Mouse (Mus musculus): ENCODE data around the gene Cit. TPM values are rescaled to one million over a fixed set of nuclear protein-coding genes. Genes with fewer than 3 reads are reported as not detected.

The Cit gene
- polyA plus RNA-seq, 1 experiment from 2014 or later, result 5.4 TPM

DNA sequence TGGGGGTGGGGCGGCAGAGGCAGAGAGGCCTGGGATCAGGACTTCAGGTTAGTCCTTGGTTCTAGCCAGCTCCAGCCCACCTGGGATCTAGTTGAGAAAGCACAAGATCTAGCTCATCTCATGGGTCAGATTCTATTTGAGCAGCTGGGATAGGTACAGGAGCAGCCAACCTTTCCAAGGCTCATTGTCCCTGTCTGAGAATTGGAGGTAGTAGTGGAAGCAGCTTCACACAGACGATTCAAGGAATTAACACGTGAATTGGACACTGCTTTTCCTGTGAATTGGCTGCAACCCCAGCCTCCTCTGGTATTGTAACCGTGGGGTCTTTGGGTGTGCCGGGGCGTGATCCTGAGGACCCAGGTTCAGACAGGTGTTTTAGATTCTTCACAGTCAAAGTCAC is 207.7 kb downstream of the Cit start:
- Histone ChIP-seq H3K27ac (replicated peaks) (no peak overlapping the region), H3K4me2 (replicated peaks; ENCODE audit: low read depth) (no peak overlapping the region), H3K4me3 (ENCODE audit: low read depth, low read length) (no peak overlapping the region), H3K27me3 (ENCODE audit: control insufficient read depth, insufficient read depth, low read length) (no peaks in the 10 kb centered on the region), H3K9ac (ENCODE audit: low read length) (no peak overlapping the region), H3K4me1 (replicated peaks; ENCODE audit: control insufficient read depth, insufficient read depth) (no peaks in the 10 kb centered on the region), H3K36me3 (ENCODE audit: control insufficient read depth, insufficient read depth, low read length) (no peaks in the 10 kb centered on the region), H3K9me3 (ENCODE audit: control insufficient read depth, low read length) (no peaks in the 10 kb centered on the region)
- TF ChIP-seq CTCF (IDR thresholded peaks at IDR 0.05; ENCODE audit: low read depth) (no peak), EP300 (optimal IDR thresholded peaks at IDR 0.05) (no peak)
- DNase-seq (ENCODE audit: low spot score) (no peak), ATAC-seq (ENCODE audit: low FRiP score, low TSS enrichment) (no peak)
- WGBS, result 46% methylated on average over 6 of the region's 6 CpGs

Other genes starting within 250 kb of the Cit start
- gene Rab35, start 213.4 kb upstream of the Cit start, polyA plus RNA-seq (2015; fragmentation: Nextera tagmentation; extraction: Ambion mirVana), result 20.0 and 20.3 TPM in 2 replicates
- 16.0 and 16.8 TPM in 2 replicates for gene Bicdl1, start 113.7 kb upstream of the Cit start, polyA plus RNA-seq (2015; fragmentation: Nextera tagmentation; extraction: Ambion mirVana)
- gene Prkab1, start 179.2 kb downstream of the Cit start, polyA plus RNA-seq (2015; fragmentation: Nextera tagmentation; extraction: Ambion mirVana), result 56.6 and 65.0 TPM in 2 replicates
- not detected in 2 replicates for gene Tmem233, start 238.0 kb downstream of the Cit start, polyA plus RNA-seq (2015; fragmentation: Nextera tagmentation; extraction: Ambion mirVana)